Mouse (Mus musculus) bone marrow macrophage, adult 2 months (primary cell): Measurements from ENCODE around the gene Emc8.

ENCODE experiments used
- CTCF ChIP-seq: IDR thresholded peaks from 2 replicates; pipeline ENCODE4 v1.5.1; 2012; ENCODE audit warnings: low read depth, mild to moderate bottlenecking, low read length, moderate library complexity
- POLR2A ChIP-seq: IDR thresholded peaks from 2 replicates; pipeline ENCODE4 v1.6.1; 2012; ENCODE audit warnings: mild to moderate bottlenecking, low read depth, low read length, borderline replicate concordance

DNA sequence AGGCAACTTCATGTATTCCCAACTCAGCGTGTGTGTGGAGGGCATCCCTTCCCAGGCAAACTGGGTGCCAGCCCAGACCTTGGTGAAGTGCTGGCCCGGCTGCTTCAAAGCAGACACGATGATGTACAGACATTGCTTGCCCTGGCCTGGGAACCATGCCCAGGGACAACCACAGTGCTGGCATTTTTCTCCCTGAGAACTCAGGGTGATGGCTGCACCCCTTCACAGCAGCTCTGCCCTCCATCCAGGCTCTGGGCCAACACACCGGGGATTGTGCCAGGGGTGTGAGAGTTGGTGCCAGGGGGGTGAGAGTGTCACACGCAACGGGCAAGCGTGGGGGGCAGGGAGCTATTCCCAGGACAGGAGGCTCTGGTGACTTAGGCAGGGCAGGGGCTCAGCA, 23.7 kb downstream of the Emc8 start:
- TF ChIP-seq CTCF (no peak), POLR2A (no peak)
